Mouse (Mus musculus) embryo, embryonic 10.5 days (tissue): Measurements from ENCODE around the gene Traf2.
A peak's percentile ranks its signal among the peaks of the same experiment; 100 is the strongest.

Source experiments
- DNase-seq: peaks from one replicate; pipeline ENCODE4 v3.0.0-alpha.2; 2015; ENCODE audit warnings: low spot score

The Traf2 gene

GRCm38 (mm10) chr2:25541644-25542367, 4.9 kb downstream of the Traf2 start:
- no peak for DNase-seq

GRCm38 (mm10) chr2:25540541-25540948, 6.2 kb downstream of the Traf2 start:
- no peak for DNase-seq

GRCm38 (mm10) chr2:25536531-25536930, 10.2 kb downstream of the Traf2 start:
- no peak for DNase-seq

- DNase-seq = no peak
These were observed 11.9 kb downstream of the Traf2 start for GRCm38 (mm10) chr2:25534866-25535182.

GRCm38 (mm10) chr2:25534178-25534865, 12.4 kb downstream of the Traf2 start:
- DNase-seq = no peak

GRCm38 (mm10) chr2:25533707-25534106, 13.0 kb downstream of the Traf2 start:
- DNase-seq = no peak

GRCm38 (mm10) chr2:25526510-25527302, 20.0 kb downstream of the Traf2 start:
- no peak for DNase-seq

- no peak for DNase-seq
These were observed 36.8 kb downstream of the Traf2 start for GRCm38 (mm10) chr2:25509912-25510311.

GRCm38 (mm10) chr2:25506964-25507363, 39.8 kb downstream of the Traf2 start:
- peak; percentile 29 for DNase-seq

- no peak for DNase-seq
These were observed 40.9 kb downstream of the Traf2 start for GRCm38 (mm10) chr2:25505860-25506259.

- DNase-seq = no peak
These were observed 41.7 kb downstream of the Traf2 start for GRCm38 (mm10) chr2:25505000-25505399.

- DNase-seq = no peak
These were observed 42.2 kb downstream of the Traf2 start for GRCm38 (mm10) chr2:25504538-25504937.

- no peak for DNase-seq
These were observed 44.0 kb downstream of the Traf2 start for GRCm38 (mm10) chr2:25502726-25503125.

GRCm38 (mm10) chr2:25501593-25502486, 44.9 kb downstream of the Traf2 start, which contains the start of gene C8g:
Gene C8g, minus strand, starts transcription at chr2:25501719.
- peak; percentile 16 for DNase-seq

- DNase-seq = peak; percentile 98
These were observed 45.9 kb downstream of the Traf2 start, which contains the start of gene Fbxw5 for GRCm38 (mm10) chr2:25500576-25501405. Gene Fbxw5, plus strand, starts transcription at chr2:25500750.

- DNase-seq = no peak
These were observed 46.6 kb downstream of the Traf2 start for GRCm38 (mm10) chr2:25500071-25500575.

- DNase-seq = no peak
These were observed 47.9 kb downstream of the Traf2 start for GRCm38 (mm10) chr2:25498622-25499478.

GRCm38 (mm10) chr2:25497846-25498575, 48.7 kb downstream of the Traf2 start:
- peak; percentile 3 for DNase-seq

GRCm38 (mm10) chr2:25496462-25496861, 50.3 kb downstream of the Traf2 start:
- DNase-seq = peak; percentile 66
